Mouse (Mus musculus) neural tube, embryonic 15.5 days (tissue): Measurements from ENCODE around the gene Tsga10ip. TPM values are rescaled to one million over a fixed set of nuclear protein-coding genes. Genes with fewer than 3 reads are reported as not detected.
"Not testable (repeated sequence)": the region's sequence is repeated elsewhere in the genome, so short reads cannot be mapped to it uniquely, and the experiment has no call there.

ENCODE experiments used
- ATAC-seq: fragments of 200-750 bp; cut with Nextera tagmentation; 2 replicates; pipeline ENCODE4 v1.8.0; 2017; ENCODE audit warnings: mild to moderate bottlenecking, moderate TSS enrichment, moderate library complexity; ENCODE audit not compliant: low FRiP score
- H3K27ac ChIP-seq: fragments of 300-500 bp; sonication (generic); replicated peaks from 2 replicates; pipeline ENCODE4 v1.5.1; 2015; ENCODE audit warnings: mild to moderate bottlenecking, inconsistent platforms
- H3K27me3 ChIP-seq: fragments of 300-500 bp; sonication (generic); replicated peaks from 2 replicates; pipeline ENCODE4 v1.6.1; 2015; ENCODE audit warnings: inconsistent platforms
- H3K36me3 ChIP-seq: fragments of 300-500 bp; sonication (generic); 2 replicates; pipeline ENCODE4 v1.6.1; 2015; ENCODE audit warnings: inconsistent platforms
- H3K4me1 ChIP-seq: fragments of 300-500 bp; sonication (generic); 2 replicates; pipeline ENCODE4 v1.6.1; 2015; ENCODE audit warnings: inconsistent platforms
- H3K4me2 ChIP-seq: fragments of 300-500 bp; sonication (generic); 2 replicates; pipeline ENCODE4 v1.6.1; 2015; ENCODE audit warnings: inconsistent platforms, mild to moderate bottlenecking, moderate library complexity
- H3K4me3 ChIP-seq: fragments of 300-500 bp; sonication (generic); replicated peaks from 2 replicates; pipeline ENCODE4 v1.5.1; 2015; ENCODE audit warnings: mild to moderate bottlenecking, inconsistent platforms
- H3K9ac ChIP-seq: fragments of 300-500 bp; sonication (generic); replicated peaks from 2 replicates; pipeline ENCODE4 v1.6.1; 2015; ENCODE audit warnings: mild to moderate bottlenecking, inconsistent platforms
- H3K9me3 ChIP-seq: fragments of 300-500 bp; sonication (generic); replicated peaks from 2 replicates; pipeline ENCODE4 v1.6.1; 2016; ENCODE audit warnings: inconsistent platforms
- WGBS: fragments of 180-500 bp; shearing (Covaris S2); methylation state at CpG from one replicate; pipeline ENCODE4 v1.1.7; 2015; ENCODE audit warnings: mixed read lengths; 5-methylcytosine and 5-hydroxymethylcytosine counted together
- polyA plus RNA-seq: library from polyadenylated mRNA; unstranded; fragments of >200 nt; fragmentation: Nextera tagmentation; extraction: Ambion mirVana; gene quantifications from 2 replicates; pipeline ENCODE4 v1.2.1, GENCODE M21; 2015

The Tsga10ip gene
- polyA plus RNA-seq, 1 experiment from 2014 or later = not detected

DNA sequence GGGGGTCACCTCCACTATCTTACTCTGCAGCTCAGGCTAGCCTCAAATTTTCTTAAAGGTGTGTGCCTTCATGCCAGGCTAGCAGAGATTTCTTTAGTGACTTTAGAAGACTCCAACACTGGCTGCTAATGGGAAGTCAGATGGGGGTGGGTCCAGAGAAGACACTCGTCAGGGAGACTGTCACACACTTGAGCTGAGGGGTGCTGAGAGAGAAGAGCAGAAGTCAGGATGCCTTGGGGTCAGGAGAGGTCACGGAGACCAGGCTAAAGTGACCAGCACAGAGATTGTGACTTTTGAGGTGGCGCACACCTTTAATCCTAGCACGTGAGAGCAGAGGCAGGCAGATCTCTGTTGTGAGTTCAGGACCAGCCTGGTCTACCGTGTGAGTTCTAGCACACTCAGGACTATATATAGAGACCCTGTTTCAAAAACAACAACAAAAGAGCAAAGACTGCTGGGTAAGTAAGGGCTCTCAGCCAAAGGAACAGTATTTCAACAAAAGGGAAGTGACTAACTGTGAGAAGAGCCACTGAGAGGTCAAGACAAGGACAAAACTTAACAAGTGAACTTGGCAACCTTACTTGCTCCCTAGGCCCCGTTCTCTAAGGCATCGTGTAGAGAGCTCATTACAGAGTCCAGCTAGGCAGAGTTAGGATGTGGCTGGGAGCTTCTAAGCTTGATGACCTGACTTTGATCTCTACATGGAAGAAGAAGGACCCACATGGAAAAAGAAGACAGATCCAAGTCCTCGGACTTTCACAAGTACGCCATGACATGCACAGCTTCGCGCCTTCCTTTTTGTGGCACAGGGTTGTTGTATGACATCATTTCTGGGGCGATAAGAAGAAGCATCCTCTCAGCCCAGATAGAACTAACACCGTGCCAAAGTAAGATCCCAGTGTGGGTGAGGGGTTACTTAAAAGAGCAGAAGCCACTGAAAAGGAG is 6.0 kb upstream of the Tsga10ip start:
- ATAC-seq = no peak
- no peaks in the 10 kb centered on the region for H3K9me3 ChIP-seq
- no peaks in the 10 kb centered on the region for H3K27me3 ChIP-seq
- no peak overlapping the region for H3K27ac ChIP-seq
- H3K4me1 ChIP-seq = peaks cover 15% of the 10 kb centered on the region
- no peak overlapping the region for H3K4me3 ChIP-seq
- 83% methylated on average over 13 of the region's 13 CpGs for WGBS
- H3K9ac ChIP-seq = no peak overlapping the region
- peak overlapping the region; percentile 76 for H3K4me2 ChIP-seq
- no peaks in the 10 kb centered on the region for H3K36me3 ChIP-seq

DNA sequence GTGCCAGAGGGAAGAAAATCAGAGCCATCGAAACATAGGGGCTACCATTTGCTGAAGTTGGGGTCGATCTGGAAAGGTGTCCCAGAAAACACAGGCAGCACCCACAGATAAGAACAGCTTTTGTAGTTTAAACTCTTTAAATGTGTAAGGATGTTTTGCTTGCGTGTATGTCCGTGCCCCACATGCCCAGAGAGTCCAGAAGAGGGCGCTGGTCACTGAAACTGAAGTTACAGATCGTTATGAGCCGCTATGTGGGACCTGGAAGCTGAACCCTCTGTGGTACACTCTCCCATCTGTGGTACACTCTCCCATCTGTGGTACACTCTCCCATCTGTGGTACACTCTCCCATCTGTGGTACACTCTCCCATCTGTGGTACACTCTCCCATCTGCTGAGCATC is 4.8 kb upstream of the Tsga10ip start:
- H3K9me3 ChIP-seq = no peaks in the 10 kb centered on the region
- peak; percentile 72 for ATAC-seq
- H3K36me3 ChIP-seq = no peaks in the 10 kb centered on the region
- 28% methylated on average over 7 of the region's 7 CpGs for WGBS
- peak overlapping the region; percentile 92 for H3K27ac ChIP-seq
- H3K4me1 ChIP-seq = peaks cover 15% of the 10 kb centered on the region
- H3K9ac ChIP-seq = peak overlapping the region; percentile 62
- peak overlapping the region; percentile 66 for H3K4me3 ChIP-seq
- H3K4me2 ChIP-seq = peak overlapping the region; percentile 76
- H3K27me3 ChIP-seq = no peaks in the 10 kb centered on the region

DNA sequence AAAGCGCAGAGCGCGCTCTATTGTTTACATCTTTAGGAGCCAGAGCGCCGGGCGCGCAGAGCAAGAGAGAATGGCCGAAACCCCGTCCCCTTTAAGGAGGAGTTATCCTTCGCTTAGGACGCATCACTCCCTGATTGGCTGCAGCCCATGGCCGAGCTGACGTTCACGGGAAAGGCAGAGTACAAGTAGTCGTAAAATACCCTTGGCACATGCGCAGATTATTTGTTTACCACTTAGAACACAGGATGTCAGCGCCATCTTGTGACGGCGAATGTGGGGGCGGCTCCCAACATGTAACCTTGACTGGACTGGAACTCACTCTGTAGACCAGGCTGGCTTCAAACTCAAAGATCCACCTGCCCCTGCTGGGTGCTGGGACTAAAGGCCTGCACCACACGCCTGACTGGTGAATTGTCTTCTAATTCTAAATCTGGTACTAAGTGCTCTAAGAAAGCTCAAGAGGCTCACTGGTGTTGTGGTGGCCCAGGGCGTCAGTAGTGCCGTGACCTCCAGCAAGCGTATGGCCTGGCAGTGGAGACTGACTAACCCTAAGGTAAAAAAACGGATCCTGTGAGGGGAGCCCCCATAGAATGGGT is 4.3 kb upstream of the Tsga10ip start:
- Histone ChIP-seq H3K4me1 (peaks cover 15% of the 10 kb centered on the region), H3K9ac (peak overlapping the region; percentile 62), H3K4me2 (peak overlapping the region; percentile 76), H3K4me3 (peak overlapping the region; percentile 66), H3K27ac (peak overlapping the region; percentile 92)
- 14% methylated on average over 24 of the region's 25 CpGs for WGBS
- H3K9me3 ChIP-seq, H3K36me3 ChIP-seq, H3K27me3 ChIP-seq: not testable (repeated sequence)
- ATAC-seq = peak; percentile 78

DNA sequence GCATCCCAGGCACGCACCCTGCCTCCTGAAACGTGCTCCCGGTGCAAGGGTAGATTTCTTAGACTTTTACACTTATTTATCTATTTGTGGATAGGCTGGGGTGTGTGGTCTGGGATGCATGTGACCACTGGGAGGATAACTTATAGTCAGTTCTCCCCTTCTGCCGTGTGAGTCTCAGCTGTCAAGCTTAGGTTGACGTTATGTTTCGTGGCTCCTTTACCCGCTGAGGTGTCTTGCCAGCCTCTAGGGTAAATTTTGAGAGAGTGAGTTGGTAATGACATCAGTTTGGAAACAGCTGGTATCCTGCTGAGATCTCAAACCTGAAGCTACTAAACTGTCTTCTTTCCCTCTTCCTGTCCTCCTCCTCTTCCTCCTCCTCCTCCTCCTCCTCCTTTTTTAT is 3.6 kb upstream of the Tsga10ip start:
- Histone ChIP-seq H3K9me3 (no peaks in the 10 kb centered on the region), H3K4me2 (peak overlapping the region; percentile 60), H3K27me3 (no peaks in the 10 kb centered on the region), H3K4me3 (peak overlapping the region; percentile 34), H3K4me1 (peaks cover 15% of the 10 kb centered on the region), H3K36me3 (no peaks in the 10 kb centered on the region), H3K9ac (0 out of 2 replicates have a peak overlapping the region, but pooled peaks have one; percentile 36), H3K27ac (peak overlapping the region; percentile 64)
- no peak for ATAC-seq
- WGBS = 33% methylated on average over 7 of the region's 7 CpGs

DNA sequence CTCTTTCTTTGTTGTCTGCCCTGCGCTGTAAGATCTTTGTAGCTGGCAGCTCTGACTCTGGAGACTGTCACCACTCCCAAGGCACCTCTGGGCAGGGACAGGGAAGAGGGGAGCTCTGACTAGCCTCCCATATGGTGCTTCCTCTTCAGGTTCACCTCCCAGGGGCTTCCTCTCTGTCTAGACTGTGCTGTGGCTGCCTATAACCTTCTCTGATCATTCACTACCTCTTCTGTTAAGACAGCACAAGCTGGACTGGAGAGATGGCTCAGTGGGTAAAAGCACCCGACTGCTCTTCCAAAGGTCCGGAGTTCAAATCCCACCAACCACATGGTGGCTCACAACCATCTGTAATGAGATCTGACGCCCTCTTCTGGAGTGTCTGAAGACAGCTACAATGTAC is 1.3 kb downstream of the Tsga10ip start:
- H3K9me3 ChIP-seq, H3K4me2 ChIP-seq, H3K4me1 ChIP-seq, H3K4me3 ChIP-seq, H3K9ac ChIP-seq, H3K27me3 ChIP-seq, H3K27ac ChIP-seq, ATAC-seq, H3K36me3 ChIP-seq: not testable (repeated sequence)
- 68% methylated on average over 4 of the region's 4 CpGs for WGBS

DNA sequence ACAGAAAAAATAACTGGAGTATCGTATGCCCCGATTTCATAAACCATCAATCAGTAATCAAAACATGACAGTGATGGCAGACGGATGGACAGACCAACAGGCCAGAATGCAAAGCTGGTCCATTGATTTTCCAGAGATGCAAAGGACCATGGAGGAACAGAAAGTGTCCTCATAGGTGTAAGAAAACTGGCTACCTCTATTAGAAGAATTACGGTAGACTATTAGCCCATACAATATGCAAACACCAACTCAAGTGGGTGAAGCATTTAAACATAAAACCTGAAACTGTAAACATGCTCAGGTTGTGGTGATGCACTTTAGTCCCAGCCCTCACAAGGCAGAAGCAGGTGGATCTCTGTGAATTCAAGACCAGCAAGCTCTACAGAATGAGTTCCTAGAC is 7.0 kb downstream of the Tsga10ip start:
- ATAC-seq = no peak

DNA sequence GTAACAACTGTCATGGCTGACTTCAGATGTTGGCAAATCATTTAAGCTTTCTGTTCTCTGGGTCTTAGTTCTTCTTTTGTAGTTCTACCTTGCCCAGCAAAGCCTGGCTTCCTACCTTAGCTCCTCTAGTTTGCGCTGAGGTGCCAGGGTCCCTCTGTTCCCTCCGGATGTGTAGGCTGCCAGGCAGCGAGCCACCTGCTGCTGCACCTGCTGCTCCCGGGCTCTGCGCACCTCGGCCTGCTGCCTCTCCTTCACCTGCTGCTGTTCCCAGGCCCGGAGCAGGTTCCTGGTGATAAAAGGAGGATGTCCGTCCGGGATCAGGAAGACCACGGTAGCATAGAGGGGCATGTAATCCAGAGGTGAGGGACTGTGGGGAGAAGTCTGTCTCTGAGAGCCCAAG is 8.2 kb downstream of the Tsga10ip start:
- Histone ChIP-seq H3K9me3 (no peaks in the 10 kb centered on the region), H3K4me3 (no peak overlapping the region), H3K36me3 (no peaks in the 10 kb centered on the region), H3K9ac (no peak overlapping the region), H3K4me2 (no peak overlapping the region), H3K4me1 (peaks cover 21% of the 10 kb centered on the region), H3K27ac (no peak overlapping the region), H3K27me3 (no peaks in the 10 kb centered on the region)
- no peak for ATAC-seq
- WGBS = 58% methylated on average over 10 of the region's 10 CpGs

More for the DNA sequence above, 7.0 kb downstream of the Tsga10ip start:
- Histone ChIP-seq H3K4me3 (no peak overlapping the region), H3K4me2 (no peak overlapping the region), H3K27ac (no peak overlapping the region), H3K27me3 (no peaks in the 10 kb centered on the region), H3K9ac (no peak overlapping the region), H3K4me1 (peaks cover 9% of the 10 kb centered on the region), H3K9me3 (no peaks in the 10 kb centered on the region), H3K36me3 (no peaks in the 10 kb centered on the region)
- WGBS = 73% methylated on average over 4 of the region's 4 CpGs

- peaks cover 23% of the 10 kb centered on the region for H3K4me1 ChIP-seq
- no peak overlapping the region for H3K9ac ChIP-seq
- 72% methylated on average over 4 of the region's 4 CpGs for WGBS
- no peaks in the 10 kb centered on the region for H3K9me3 ChIP-seq
- H3K36me3 ChIP-seq = no peaks in the 10 kb centered on the region
- H3K27ac ChIP-seq = no peak overlapping the region
- no peak for ATAC-seq
- H3K4me3 ChIP-seq = no peak overlapping the region
- no peak overlapping the region for H3K4me2 ChIP-seq
- no peaks in the 10 kb centered on the region for H3K27me3 ChIP-seq
Observed at GRCm38 (mm10) chr19:5392892-5393291, 9.4 kb downstream of the Tsga10ip start.

DNA sequence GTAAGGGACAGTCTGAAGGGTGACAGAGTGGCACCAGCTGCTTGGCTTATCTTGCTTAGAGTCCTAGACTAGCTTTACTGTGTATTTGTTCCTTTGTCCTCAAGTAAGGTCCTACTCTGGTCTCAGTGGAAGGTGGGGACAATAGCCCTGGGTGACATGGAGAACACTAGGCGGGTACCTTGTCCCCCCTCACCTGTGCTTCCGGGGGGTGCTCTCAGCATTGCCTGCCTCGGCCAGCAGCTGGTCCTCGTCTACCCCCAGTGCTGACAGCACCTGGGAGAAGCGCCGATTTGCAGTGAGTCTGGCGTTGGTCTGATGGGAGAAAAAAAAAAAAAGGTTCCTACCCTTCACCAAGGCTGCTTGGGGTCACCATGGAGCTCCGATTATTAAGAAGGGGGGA is 11.9 kb downstream of the Tsga10ip start:
- H3K4me3 ChIP-seq = peak overlapping the region; percentile 86; the same call in 1 of the 2 replicates
- no peak overlapping the region for H3K9ac ChIP-seq
- 90% methylated on average over 8 of the region's 8 CpGs for WGBS

GRCm38 (mm10) chr19:5389647-5390046 is 12.7 kb downstream of the Tsga10ip start:
- H3K9ac ChIP-seq = peak overlapping the region; percentile 77

More for the DNA sequence above, 11.9 kb downstream of the Tsga10ip start:
- no peak for ATAC-seq
- H3K27me3 ChIP-seq = no peaks in the 10 kb centered on the region
- H3K9me3 ChIP-seq = no peaks in the 10 kb centered on the region
- peaks cover 5% of the 10 kb centered on the region for H3K36me3 ChIP-seq
- peak overlapping the region; percentile 91 for H3K4me2 ChIP-seq
- H3K27ac ChIP-seq = no peak overlapping the region
- peaks cover 44% of the 10 kb centered on the region for H3K4me1 ChIP-seq

DNA sequence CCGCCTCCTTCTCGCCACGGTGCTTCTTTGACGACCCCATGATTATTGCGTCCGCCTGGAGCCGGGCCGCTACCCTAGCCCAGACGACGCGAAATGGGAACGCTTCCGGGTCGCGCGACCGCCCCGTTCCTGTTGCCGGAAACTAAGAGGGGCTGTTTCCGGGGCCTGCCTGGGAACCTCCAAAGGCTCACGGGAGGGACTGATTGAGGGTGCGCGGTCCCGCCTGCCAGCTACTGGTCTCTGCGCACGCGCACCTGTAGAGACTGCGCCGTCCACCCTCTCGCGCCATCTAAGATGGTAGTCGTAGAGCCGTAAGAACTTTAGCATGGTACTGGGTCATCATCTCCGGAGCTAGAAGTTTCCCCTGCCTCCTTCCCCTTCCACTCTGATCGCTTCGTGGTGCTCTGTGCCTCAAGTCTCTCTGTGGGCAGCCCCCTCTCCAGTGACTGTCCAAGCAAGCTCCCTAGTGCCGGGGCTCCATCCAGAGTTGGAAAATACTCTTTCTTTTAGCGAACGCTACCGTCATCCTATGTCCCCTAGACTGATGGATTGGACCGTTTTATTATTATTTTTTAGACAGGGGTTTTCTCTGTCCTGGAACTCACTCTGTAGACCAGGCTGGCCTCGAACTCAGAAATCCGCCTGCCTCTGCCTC is 13.6 kb downstream of the Tsga10ip start, which contains the start of gene Sart1:
Gene Sart1 (minus strand): TSS at position 116 of the 655 bp plus-strand sequence.
- peak within 1 kb of the TSS; percentile 91 for H3K4me2 ChIP-seq
- peaks cover 22% of the 10 kb centered on the region for H3K36me3 ChIP-seq
- ATAC-seq = peak; percentile 96
- 2% methylated on average over 42 of the region's 43 CpGs for WGBS
- H3K27ac ChIP-seq = peak within 1 kb of the TSS; percentile 85
- peak within 1 kb of the TSS; percentile 86 for H3K4me3 ChIP-seq
- H3K9me3 ChIP-seq = no peaks in the 10 kb centered on the region
- H3K4me1 ChIP-seq = peaks cover 44% of the 10 kb centered on the region
- H3K27me3 ChIP-seq = no peaks in the 10 kb centered on the region
- H3K9ac ChIP-seq = peak within 1 kb of the TSS; percentile 80

More at GRCm38 (mm10) chr19:5389647-5390046, 12.7 kb downstream of the Tsga10ip start:
- no peak overlapping the region for H3K27ac ChIP-seq
- H3K36me3 ChIP-seq = peaks cover 12% of the 10 kb centered on the region
- no peak for ATAC-seq
- H3K4me2 ChIP-seq = peak overlapping the region; percentile 91
- WGBS = 62% methylated on average over 12 of the region's 12 CpGs
- H3K4me3 ChIP-seq = peak overlapping the region; percentile 86
- peaks cover 44% of the 10 kb centered on the region for H3K4me1 ChIP-seq
- H3K9me3 ChIP-seq = no peaks in the 10 kb centered on the region
- no peaks in the 10 kb centered on the region for H3K27me3 ChIP-seq
